Mouse (Mus musculus): ENCODE results near the gene Samd13. TPM values are rescaled to one million over a fixed set of nuclear protein-coding genes. Genes with fewer than 3 reads are reported as not detected.

Samd13 gene
- polyA plus RNA-seq, 1 experiment from 2014 or later: 0.48 TPM

DNA sequence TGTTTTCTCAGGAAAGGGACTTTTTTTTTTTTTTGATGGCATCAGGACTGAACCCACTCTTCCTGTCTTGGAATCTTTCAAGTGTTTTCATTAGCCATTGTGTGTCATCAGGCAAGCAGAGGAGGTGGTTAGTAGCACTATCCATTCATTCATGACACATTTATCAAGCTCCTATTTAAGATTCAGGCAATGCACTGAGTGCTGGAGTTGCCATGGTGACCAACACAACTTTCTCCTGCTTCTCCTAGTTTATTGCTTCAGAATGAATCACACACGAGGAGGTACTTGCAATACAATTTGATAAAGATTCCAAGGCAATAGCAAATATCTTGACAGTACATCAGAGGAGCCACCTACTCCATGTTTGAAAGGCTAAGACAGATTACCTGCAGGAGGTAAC, 78.0 kb downstream of the Samd13 start:
- Histone ChIP-seq H3K4me3 (no peak overlapping the region), H3K27me3 (no peaks in the 10 kb centered on the region), H3K9ac (no peak overlapping the region), H3K4me2 (no peak overlapping the region), H3K27ac (no peak overlapping the region), H3K9me3 (replicated peaks) (no peaks in the 10 kb centered on the region), H3K36me3 (ENCODE audit: poor library complexity, severe bottlenecking) (no peaks in the 10 kb centered on the region), H3K4me1 (peaks cover 9% of the 10 kb centered on the region)
- no peak; the same call in 1 of the 2 replicates for ATAC-seq
- 13% methylated on average over 1 of the region's 1 CpGs for WGBS

DNA sequence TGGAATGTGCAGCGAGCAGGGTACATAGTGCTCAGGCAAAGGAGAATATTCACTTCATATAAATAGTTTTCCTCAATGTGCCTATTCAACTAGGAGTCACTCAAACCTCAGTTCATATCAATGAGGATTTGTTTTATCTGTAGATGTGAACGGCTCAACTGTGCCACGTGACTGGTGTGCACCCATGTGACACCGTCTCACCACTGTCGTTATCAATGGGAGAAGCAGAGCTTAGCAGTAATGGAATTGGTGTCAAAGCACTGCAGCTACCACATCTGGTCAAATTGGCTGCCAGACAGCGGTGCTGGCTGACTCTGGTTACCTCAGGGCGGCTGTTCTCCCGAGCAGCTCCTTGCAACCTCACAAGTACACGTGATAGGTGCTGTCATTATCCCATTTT, 80.7 kb downstream of the Samd13 start:
- Histone ChIP-seq H3K27me3 (no peaks in the 10 kb centered on the region), H3K4me1 (peaks cover 9% of the 10 kb centered on the region), H3K36me3 (ENCODE audit: poor library complexity, severe bottlenecking) (no peaks in the 10 kb centered on the region), H3K4me2 (no peak overlapping the region), H3K4me3 (no peak overlapping the region), H3K27ac (no peak overlapping the region), H3K9ac (no peak overlapping the region), H3K9me3 (replicated peaks) (no peaks in the 10 kb centered on the region)
- ATAC-seq: no peak
- 86% methylated on average over 9 of the region's 9 CpGs for WGBS

DNA sequence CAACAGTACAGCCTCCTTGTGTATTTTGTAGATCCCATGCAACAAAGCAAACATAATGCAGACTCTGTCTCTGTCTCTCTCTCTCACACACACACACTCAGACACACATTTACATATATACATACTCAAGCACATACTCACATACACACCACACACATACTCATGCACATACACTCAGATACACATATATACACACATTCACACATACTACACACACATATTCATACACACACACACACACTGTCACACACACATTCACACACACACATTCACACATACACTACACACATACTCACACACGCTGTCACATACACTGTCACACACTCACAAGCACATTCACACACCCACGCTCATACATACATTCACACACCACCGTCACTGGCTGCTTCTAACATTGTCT, 82.9 kb downstream of the Samd13 start:
- Histone ChIP-seq H3K27me3 (no peaks in the 10 kb centered on the region), H3K4me1 (peaks cover 4% of the 10 kb centered on the region), H3K4me2 (no peak overlapping the region), H3K4me3 (no peak overlapping the region), H3K27ac (no peak overlapping the region), H3K36me3 (ENCODE audit: poor library complexity, severe bottlenecking) (no peaks in the 10 kb centered on the region), H3K9me3 (replicated peaks) (no peaks in the 10 kb centered on the region), H3K9ac (no peak overlapping the region)
- no peak for ATAC-seq
- 88% methylated on average over 3 of the region's 3 CpGs for WGBS

DNA sequence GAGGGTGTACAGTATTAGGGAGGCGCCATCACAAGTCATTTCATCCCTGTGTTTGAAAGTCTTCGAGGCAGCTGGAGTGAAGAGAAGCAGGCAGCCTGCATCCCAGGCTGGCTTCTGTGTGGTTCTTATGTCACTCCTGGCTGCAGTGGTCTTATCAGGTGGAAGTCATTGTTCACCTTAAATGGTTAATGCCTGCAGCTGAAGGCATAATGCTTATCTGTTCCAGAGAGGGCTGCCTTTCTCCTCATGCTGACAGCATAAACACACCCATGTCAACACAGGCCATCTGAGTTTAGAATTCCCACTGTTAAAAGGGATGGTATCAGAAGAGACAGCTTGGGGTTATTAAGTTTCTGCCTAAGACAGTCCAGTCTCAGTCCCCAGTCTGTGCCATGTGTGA, 84.2 kb downstream of the Samd13 start:
- no peak for ATAC-seq
- Histone ChIP-seq H3K27ac (no peak overlapping the region; the same call in 1 of the 2 replicates), H3K27me3 (no peaks in the 10 kb centered on the region), H3K9me3 (replicated peaks) (no peaks in the 10 kb centered on the region), H3K4me1 (no peaks in the 10 kb centered on the region), H3K4me3 (no peak overlapping the region), H3K9ac (no peak overlapping the region), H3K4me2 (no peak overlapping the region), H3K36me3 (ENCODE audit: poor library complexity, severe bottlenecking) (no peaks in the 10 kb centered on the region)
- 89% methylated on average over 2 of the region's 2 CpGs for WGBS

DNA sequence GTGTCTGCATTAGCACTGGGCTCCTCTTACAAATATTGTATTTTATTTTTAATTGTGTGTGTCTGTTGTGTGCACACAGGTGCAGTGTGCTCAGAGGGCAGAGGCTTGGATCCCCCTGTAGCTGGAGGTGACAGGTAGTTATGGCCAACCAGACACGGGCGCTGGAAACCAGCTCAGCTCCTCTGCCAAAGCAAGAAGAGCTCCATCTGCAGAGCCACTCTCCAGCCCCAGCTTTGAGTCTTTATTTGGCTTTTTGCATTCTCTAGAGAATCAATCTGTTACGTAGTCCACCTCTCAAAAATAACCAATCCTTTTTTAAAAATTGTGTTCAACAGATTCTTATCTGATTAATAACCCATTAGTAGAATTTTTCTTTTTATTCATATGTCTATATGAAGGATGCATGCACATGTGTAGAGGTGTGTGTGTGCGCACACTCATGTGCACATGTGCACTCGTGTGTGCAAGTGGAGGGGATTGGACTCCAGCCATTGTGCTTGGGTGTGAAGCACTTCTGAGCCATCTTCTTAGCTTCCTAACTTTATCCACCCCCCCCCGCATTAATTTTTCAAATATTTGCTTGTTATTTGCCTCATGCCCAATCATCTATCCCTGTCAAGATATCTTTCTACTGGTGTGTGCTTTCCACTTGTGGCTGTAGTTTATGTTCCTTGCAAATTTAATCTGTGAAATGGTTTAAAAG, 86.0 kb downstream of the Samd13 start:
- Histone ChIP-seq H3K4me1 (no peaks in the 10 kb centered on the region), H3K4me3 (no peak overlapping the region), H3K27me3 (no peaks in the 10 kb centered on the region), H3K36me3 (ENCODE audit: poor library complexity, severe bottlenecking) (no peaks in the 10 kb centered on the region), H3K9ac (no peak overlapping the region), H3K27ac (no peak overlapping the region), H3K9me3 (replicated peaks) (no peaks in the 10 kb centered on the region), H3K4me2 (no peak overlapping the region)
- no peak for ATAC-seq
- 88% methylated on average over 6 of the region's 6 CpGs for WGBS

DNA sequence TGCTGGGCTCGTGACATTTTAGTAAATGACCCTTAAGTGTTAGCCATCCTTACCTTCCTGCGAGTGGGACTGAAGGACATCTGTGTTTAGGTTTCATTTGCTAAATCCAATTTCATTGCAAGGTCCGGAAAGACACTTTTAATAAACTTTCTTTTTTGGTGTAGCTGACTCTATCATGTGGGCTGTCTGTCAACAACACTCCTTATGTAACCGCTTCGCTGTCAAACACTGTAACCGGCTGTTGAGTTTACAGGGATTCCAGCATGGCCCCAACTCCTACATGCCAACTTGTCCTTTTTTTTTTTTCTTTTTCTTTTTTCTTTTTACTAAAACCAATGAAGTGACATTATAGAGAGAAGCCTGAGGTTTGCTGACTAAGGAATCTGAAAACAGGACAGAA, 87.0 kb downstream of the Samd13 start:
- no peaks in the 10 kb centered on the region for H3K36me3 ChIP-seq (ENCODE audit: poor library complexity, severe bottlenecking)
- H3K27me3 ChIP-seq: no peaks in the 10 kb centered on the region
- no peaks in the 10 kb centered on the region for H3K9me3 ChIP-seq (replicated peaks)
- H3K4me2 ChIP-seq: no peak overlapping the region
- no peaks in the 10 kb centered on the region for H3K4me1 ChIP-seq
- WGBS: 88% methylated on average over 6 of the region's 6 CpGs
- H3K4me3 ChIP-seq: no peak overlapping the region
- ATAC-seq: no peak
- no peak overlapping the region for H3K27ac ChIP-seq
- H3K9ac ChIP-seq: no peak overlapping the region

DNA sequence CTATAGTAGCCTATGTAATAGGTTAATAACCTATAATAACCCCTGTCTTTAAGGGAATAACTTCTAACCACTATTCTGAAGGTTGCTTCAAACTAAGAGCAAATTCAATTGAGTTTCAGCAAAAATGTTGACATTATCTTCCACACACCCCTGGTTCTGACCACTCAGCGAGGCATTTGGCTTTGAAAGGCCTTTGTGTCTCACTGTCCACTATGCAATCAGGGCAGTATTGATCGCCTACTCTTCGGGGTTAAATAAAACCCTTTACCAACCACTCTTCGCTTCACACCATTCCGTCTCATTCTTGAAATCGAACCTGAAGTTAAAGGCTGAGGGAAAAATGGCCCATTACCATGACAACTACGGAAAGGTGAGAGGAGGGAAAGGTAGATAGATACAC, 88.5 kb downstream of the Samd13 start:
- Histone ChIP-seq H3K27ac (no peak overlapping the region), H3K9ac (no peak overlapping the region), H3K4me3 (no peak overlapping the region), H3K36me3 (ENCODE audit: poor library complexity, severe bottlenecking) (no peaks in the 10 kb centered on the region), H3K4me2 (no peak overlapping the region), H3K9me3 (replicated peaks) (no peaks in the 10 kb centered on the region), H3K27me3 (no peaks in the 10 kb centered on the region), H3K4me1 (no peaks in the 10 kb centered on the region)
- 88% methylated on average over 7 of the region's 7 CpGs for WGBS
- no peak for ATAC-seq

DNA sequence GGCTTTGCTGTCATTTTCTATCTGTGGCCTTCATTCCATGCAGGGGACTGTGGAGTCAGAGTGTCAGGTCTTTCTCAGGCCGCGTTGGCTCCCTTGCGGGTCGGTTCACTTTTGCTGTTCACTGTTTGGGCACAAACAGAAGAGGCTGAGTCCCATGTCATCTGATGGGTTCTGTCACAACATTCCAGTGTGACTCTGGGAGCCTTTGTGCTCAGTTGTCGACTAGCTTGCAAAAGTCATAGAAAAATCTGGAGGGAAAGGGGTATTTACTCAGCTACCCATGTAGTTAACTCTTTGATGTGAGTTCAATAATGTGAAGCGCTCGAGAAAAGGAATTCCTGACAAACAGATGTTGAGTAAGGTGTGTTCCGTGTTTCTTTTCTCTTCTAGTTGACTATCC, 89.0 kb downstream of the Samd13 start:
- H3K9me3 ChIP-seq (replicated peaks): no peaks in the 10 kb centered on the region
- WGBS: 77% methylated on average over 8 of the region's 8 CpGs
- no peak overlapping the region for H3K9ac ChIP-seq
- no peaks in the 10 kb centered on the region for H3K27me3 ChIP-seq
- H3K27ac ChIP-seq: no peak overlapping the region
- no peak overlapping the region for H3K4me2 ChIP-seq
- H3K4me1 ChIP-seq: no peaks in the 10 kb centered on the region
- ATAC-seq: no peak
- H3K4me3 ChIP-seq: no peak overlapping the region
- no peaks in the 10 kb centered on the region for H3K36me3 ChIP-seq (ENCODE audit: poor library complexity, severe bottlenecking)

DNA sequence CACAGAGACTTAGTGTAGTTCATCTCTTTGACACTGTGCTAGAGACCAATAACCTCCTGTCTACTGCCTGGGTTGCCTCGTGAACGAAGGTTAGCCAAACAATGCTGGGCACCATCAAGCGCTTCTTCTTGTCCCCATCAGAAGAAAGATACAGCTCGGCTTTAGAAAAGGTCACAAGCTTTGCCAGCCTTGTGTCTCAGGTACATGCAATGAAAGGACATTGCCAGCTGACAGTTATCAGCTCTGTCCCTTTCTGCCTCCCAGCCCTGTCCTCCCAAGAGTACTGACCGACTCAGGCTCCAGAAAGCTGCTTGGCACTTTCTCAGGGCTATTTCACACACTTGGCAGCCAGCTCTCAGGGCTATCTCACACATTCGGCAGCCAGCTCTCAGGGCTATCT, 90.0 kb downstream of the Samd13 start:
- no peak for ATAC-seq
- Histone ChIP-seq H3K9me3 (replicated peaks) (no peaks in the 10 kb centered on the region), H3K27me3 (no peaks in the 10 kb centered on the region), H3K4me1 (no peaks in the 10 kb centered on the region), H3K4me2 (no peak overlapping the region), H3K9ac (no peak overlapping the region), H3K4me3 (no peak overlapping the region), H3K27ac (no peak overlapping the region), H3K36me3 (ENCODE audit: poor library complexity, severe bottlenecking) (no peaks in the 10 kb centered on the region)
- WGBS: 90% methylated on average over 6 of the region's 6 CpGs

Other genes with a start within 250 kb of the Samd13 start
- 3.1 and 3.5 TPM in 2 replicates for gene Ctbs, start 235.8 kb downstream of the Samd13 start, polyA plus RNA-seq (2015; fragmentation: Nextera tagmentation; extraction: Ambion mirVana)
- 4.2 and 4.5 TPM in 2 replicates for gene Spata1, start 185.8 kb downstream of the Samd13 start, polyA plus RNA-seq (2015; fragmentation: Nextera tagmentation; extraction: Ambion mirVana)
- gene Gng5, start 185.8 kb downstream of the Samd13 start, polyA plus RNA-seq (2015; fragmentation: Nextera tagmentation; extraction: Ambion mirVana): 754 and 826 TPM in 2 replicates
- 62.5 and 67.5 TPM in 2 replicates for gene Rpf1, start 164.2 kb downstream of the Samd13 start, polyA plus RNA-seq (2015; fragmentation: Nextera tagmentation; extraction: Ambion mirVana)
- not detected in 2 replicates for gene Uox, start 115.2 kb downstream of the Samd13 start, polyA plus RNA-seq (2015; fragmentation: Nextera tagmentation; extraction: Ambion mirVana)
- gene Dnase2b, start 70.0 kb downstream of the Samd13 start, polyA plus RNA-seq (2015; fragmentation: Nextera tagmentation; extraction: Ambion mirVana): not detected in 2 replicates
- not detected in 2 replicates for gene 4930503B20Rik, start 34.3 kb downstream of the Samd13 start, polyA plus RNA-seq (2015; fragmentation: Nextera tagmentation; extraction: Ambion mirVana)
- gene Prkacb, start 127.4 kb upstream of the Samd13 start, polyA plus RNA-seq (2015; fragmentation: Nextera tagmentation; extraction: Ambion mirVana): 92.7 and 104 TPM in 2 replicates
- gene Ttll7, start 166.8 kb upstream of the Samd13 start, polyA plus RNA-seq (2015; fragmentation: Nextera tagmentation; extraction: Ambion mirVana): 6.0 and 6.1 TPM in 2 replicates